Mouse (Mus musculus) liver, postnatal 0 days (tissue): ENCODE measurements at regions not wholly inside any gene's neighbourhood (a gene's known extent, or its start where the extent isn't known, plus 50 kb on each side); places are given as distances from the start of the nearest gene placed in this dataset.

Experiments
- ATAC-seq: fragments of 200-750 bp; cut with Nextera tagmentation; 2 replicates; pipeline ENCODE4 v1.8.0; 2017; ENCODE audit warnings: mild to moderate bottlenecking, moderate library complexity
- DNase-seq: peaks from one replicate; pipeline ENCODE4 v3.0.0-alpha.2; 2016
- H3K27ac ChIP-seq: fragments of 300-500 bp; sonication (generic); 2 replicates; pipeline ENCODE4 v1.5.1; 2014; ENCODE audit warnings: antibody characterized with exemption, moderate library complexity, mild to moderate bottlenecking, low read depth
- H3K27me3 ChIP-seq: fragments of 300-500 bp; sonication (generic); 2 replicates; pipeline ENCODE4 v1.6.1; 2014; ENCODE audit warnings: low read length, control low read depth, mixed read lengths; ENCODE audit not compliant: insufficient read depth
- H3K36me3 ChIP-seq: fragments of 300-500 bp; sonication (generic); replicated peaks from 2 replicates; pipeline ENCODE4 v1.6.1; 2014; ENCODE audit warnings: mild to moderate bottlenecking, control low read depth, low read length, moderate library complexity, mixed read lengths; ENCODE audit not compliant: insufficient read depth
- H3K4me1 ChIP-seq: fragments of 300-500 bp; sonication (generic); 2 replicates; pipeline ENCODE4 v1.6.1; 2014; ENCODE audit warnings: antibody characterized with exemption, mild to moderate bottlenecking, control low read depth; ENCODE audit not compliant: insufficient read depth
- H3K4me2 ChIP-seq: fragments of 300-500 bp; sonication (generic); 2 replicates; pipeline ENCODE4 v1.6.1; 2014; ENCODE audit warnings: low read depth, mild to moderate bottlenecking, low read length, moderate library complexity, mixed read lengths
- H3K4me3 ChIP-seq: fragments of 300-500 bp; sonication (generic); 2 replicates; pipeline ENCODE4 v1.5.1; 2014; ENCODE audit warnings: low read depth, low read length
- H3K9ac ChIP-seq: fragments of 300-500 bp; sonication (generic); replicated peaks from 2 replicates; pipeline ENCODE4 v1.6.1; 2014; ENCODE audit warnings: mild to moderate bottlenecking, moderate library complexity
- H3K9me3 ChIP-seq: fragments of 300-500 bp; sonication (generic); 2 replicates; pipeline ENCODE4 v1.6.1; 2016; ENCODE audit warnings: mild to moderate bottlenecking, control low read depth, low read length, mixed read lengths
- CTCF ChIP-seq: sonication (generic); IDR thresholded peaks from 2 replicates; pipeline ENCODE4 v1.5.1; 2016; ENCODE audit warnings: antibody characterized with exemption, low read depth
- EP300 ChIP-seq: IDR thresholded peaks from 2 replicates; pipeline ENCODE4 v1.6.1; 2016; ENCODE audit warnings: antibody characterized with exemption, low read depth, mild to moderate bottlenecking
- WGBS: fragments of 180-500 bp; shearing (Covaris S2); extraction: QIAGEN DNeasy Blood & Tissue Kit; methylation state at CpG from one replicate; pipeline ENCODE4 v1.1.7; 2014; ENCODE audit not compliant: insufficient replicate concordance; 5-methylcytosine and 5-hydroxymethylcytosine counted together

DNA sequence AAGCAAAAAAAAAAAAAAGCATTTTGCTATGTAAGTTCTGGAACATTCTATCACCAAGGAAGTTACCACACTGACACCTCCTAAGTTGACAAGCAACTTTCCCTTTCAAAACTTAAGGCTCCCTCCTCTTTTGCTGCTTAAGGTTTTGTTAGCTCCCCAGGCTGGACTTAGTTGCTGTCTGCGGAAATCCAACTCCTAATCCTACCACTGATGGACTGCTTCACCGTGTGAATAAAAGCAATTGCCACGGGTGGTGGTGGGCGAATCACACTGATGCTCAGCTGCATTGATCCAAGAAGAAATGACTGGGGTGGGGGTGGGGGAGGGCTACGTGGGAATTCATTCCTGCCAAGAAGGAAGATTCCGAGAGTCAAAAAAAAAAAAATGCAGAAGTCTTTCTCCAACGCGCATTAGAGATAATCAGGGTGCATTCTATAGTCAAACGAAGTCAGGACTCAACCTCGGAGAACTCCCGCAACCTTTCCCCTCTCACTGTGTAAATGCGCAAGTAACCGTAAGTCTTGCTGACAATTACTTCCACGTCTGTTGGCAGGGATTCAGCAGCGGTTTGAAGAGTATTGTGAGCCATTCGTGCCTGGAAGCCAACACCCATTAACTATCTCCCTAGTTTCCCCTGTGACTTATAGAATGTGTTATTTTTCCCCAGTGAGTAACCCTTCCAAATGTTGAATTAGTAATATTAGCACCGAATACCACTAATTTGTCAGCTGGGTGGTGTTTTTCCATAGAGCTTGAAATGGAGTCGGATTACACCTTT, 358.8 kb downstream of the Adgrl2 start:
- Histone ChIP-seq H3K4me3 (no peak overlapping the region), H3K4me1 (no peaks in the 10 kb centered on the region), H3K4me2 (no peak overlapping the region), H3K9me3 (no peaks in the 10 kb centered on the region), H3K9ac (no peak overlapping the region), H3K27ac (no peak overlapping the region), H3K36me3 (no peaks in the 10 kb centered on the region), H3K27me3 (no peaks in the 10 kb centered on the region)
- 70% methylated on average over 18 of the region's 18 CpGs for WGBS
- no peak for TF ChIP-seq EP300
- no peak for TF ChIP-seq CTCF
- DNase-seq (no peak), ATAC-seq (no peak)

DNA sequence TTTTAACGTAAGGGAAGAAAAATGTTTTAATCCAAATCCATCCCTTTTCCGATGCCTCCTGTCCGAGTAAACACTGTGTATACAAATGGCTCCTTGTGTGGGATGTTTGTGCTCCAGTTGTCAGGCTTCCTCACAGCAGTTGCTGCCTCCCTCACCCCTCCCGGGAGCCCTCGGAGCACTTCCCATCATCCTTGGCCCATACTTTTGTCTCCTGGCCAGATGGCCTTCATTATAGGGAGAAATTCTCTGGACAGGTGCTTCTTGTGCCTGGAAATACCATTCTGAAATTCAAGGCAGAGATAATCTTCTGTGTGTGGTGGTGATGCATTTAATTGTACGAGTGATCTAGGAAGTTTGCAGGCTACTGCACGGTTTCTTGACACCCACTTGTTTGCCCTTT, 359.5 kb downstream of the Adgrl2 start:
- ATAC-seq, result no peak
- no peak overlapping the region for H3K9ac ChIP-seq
- WGBS, result 73% methylated on average over 7 of the region's 7 CpGs
- no peaks in the 10 kb centered on the region for H3K36me3 ChIP-seq
- H3K27me3 ChIP-seq, result no peaks in the 10 kb centered on the region
- TF ChIP-seq CTCF (no peak), EP300 (no peak)
- no peak overlapping the region for H3K4me3 ChIP-seq
- no peaks in the 10 kb centered on the region for H3K4me1 ChIP-seq
- H3K4me2 ChIP-seq, result no peak overlapping the region
- no peak for DNase-seq
- H3K9me3 ChIP-seq, result no peaks in the 10 kb centered on the region
- no peak overlapping the region for H3K27ac ChIP-seq

DNA sequence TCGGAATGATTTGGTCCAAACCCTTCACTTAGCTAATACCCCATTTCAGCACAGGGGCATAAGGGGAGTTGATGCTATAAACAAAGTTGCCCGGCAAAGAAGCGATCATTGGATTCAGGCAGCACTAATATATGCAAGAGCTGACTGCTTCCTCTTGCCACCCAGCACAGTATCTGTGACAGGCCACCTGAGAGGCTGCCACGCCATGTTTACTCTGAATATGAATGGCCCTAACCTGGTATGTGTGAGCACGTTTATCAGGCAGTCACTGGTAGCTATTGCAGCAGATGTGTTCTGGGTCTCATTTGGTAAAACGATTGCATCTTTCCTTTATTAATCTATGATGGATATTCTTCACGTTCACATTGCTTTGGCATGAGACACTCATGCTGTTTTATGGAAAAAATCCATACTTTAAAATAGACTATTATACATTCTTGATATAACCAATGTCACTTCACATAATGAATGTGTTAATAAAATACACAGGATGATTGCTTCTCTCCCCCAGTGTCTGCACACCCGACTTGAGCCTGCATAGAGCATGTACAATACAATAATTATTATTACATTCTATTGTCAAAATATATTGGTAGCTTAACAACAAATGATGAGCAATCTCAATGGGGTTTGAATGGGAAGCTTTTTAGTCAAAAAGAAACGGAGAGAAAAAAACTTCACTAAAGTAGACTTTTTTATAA, 375.2 kb downstream of the Adgrl2 start:
- Histone ChIP-seq H3K27ac (no peak overlapping the region), H3K4me1 (no peaks in the 10 kb centered on the region), H3K9me3 (peaks cover 3% of the 10 kb centered on the region), H3K4me2 (no peak overlapping the region), H3K9ac (no peak overlapping the region), H3K27me3 (no peaks in the 10 kb centered on the region), H3K36me3 (no peaks in the 10 kb centered on the region), H3K4me3 (no peak overlapping the region)
- 71% methylated on average over 9 of the region's 9 CpGs for WGBS
- no peak for DNase-seq
- ATAC-seq, result no peak
- TF ChIP-seq EP300, result no peak
- no peak for TF ChIP-seq CTCF

GRCm38 (mm10) chr3:148613443-148613842, 376.9 kb downstream of the Adgrl2 start:
- H3K27ac ChIP-seq, result no peak overlapping the region
- no peak for TF ChIP-seq EP300
- no peak for TF ChIP-seq CTCF
- no peaks in the 10 kb centered on the region for H3K4me1 ChIP-seq
- 73% methylated on average over 3 of the region's 3 CpGs for WGBS
- no peak overlapping the region for H3K4me2 ChIP-seq
- no peaks in the 10 kb centered on the region for H3K36me3 ChIP-seq
- no peak overlapping the region for H3K4me3 ChIP-seq
- no peaks in the 10 kb centered on the region for H3K27me3 ChIP-seq
- H3K9me3 ChIP-seq, result peaks cover 3% of the 10 kb centered on the region
- no peak for ATAC-seq
- no peak for DNase-seq
- no peak overlapping the region for H3K9ac ChIP-seq

DNA sequence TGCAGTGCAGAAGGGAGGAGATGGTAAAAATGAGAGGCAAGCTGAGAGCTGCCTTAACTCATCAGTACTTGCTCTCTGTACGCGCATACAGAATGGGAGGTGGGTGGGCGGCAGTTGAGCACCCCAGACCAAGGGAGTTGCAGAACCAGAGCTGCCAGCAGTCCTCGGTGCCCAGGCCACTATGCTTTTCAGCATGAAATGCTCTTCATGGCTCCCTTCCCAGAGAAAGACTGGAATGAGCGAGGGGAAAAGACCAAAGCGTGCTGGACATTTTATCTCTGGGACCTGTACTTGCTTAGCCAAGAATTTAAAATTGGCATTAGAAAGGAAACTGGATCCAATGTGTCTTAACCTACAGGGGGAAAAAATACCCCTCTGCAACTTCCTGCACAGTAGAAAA, 387.1 kb downstream of the Adgrl2 start:
- H3K27ac ChIP-seq, result no peak overlapping the region
- TF ChIP-seq EP300, result no peak
- TF ChIP-seq CTCF, result no peak
- H3K4me2 ChIP-seq, result no peak overlapping the region
- 84% methylated on average over 6 of the region's 6 CpGs for WGBS
- no peak overlapping the region for H3K4me3 ChIP-seq
- ATAC-seq (no peak), DNase-seq (no peak)
- no peaks in the 10 kb centered on the region for H3K4me1 ChIP-seq
- H3K36me3 ChIP-seq, result no peaks in the 10 kb centered on the region
- H3K9me3 ChIP-seq, result no peaks in the 10 kb centered on the region
- H3K27me3 ChIP-seq, result no peaks in the 10 kb centered on the region
- no peak overlapping the region for H3K9ac ChIP-seq

- TF ChIP-seq CTCF (no peak), EP300 (no peak)
- Histone ChIP-seq H3K4me3 (no peak overlapping the region), H3K27ac (no peak overlapping the region), H3K36me3 (no peaks in the 10 kb centered on the region), H3K4me2 (no peak overlapping the region), H3K9me3 (no peaks in the 10 kb centered on the region), H3K27me3 (no peaks in the 10 kb centered on the region), H3K4me1 (no peaks in the 10 kb centered on the region), H3K9ac (no peak overlapping the region)
- WGBS, result 74% methylated on average over 5 of the region's 5 CpGs
- ATAC-seq, result no peak
- no peak for DNase-seq
Observed at GRCm38 (mm10) chr3:148602730-148603255, 387.6 kb downstream of the Adgrl2 start.
